Mouse (Mus musculus): ENCODE results near the gene Samd4. TPM values are rescaled to one million over a fixed set of nuclear protein-coding genes. Genes with fewer than 3 reads are reported as not detected.

Samd4 gene
- polyA plus RNA-seq, 1 experiment from 2014 or later: 6.3 TPM

DNA sequence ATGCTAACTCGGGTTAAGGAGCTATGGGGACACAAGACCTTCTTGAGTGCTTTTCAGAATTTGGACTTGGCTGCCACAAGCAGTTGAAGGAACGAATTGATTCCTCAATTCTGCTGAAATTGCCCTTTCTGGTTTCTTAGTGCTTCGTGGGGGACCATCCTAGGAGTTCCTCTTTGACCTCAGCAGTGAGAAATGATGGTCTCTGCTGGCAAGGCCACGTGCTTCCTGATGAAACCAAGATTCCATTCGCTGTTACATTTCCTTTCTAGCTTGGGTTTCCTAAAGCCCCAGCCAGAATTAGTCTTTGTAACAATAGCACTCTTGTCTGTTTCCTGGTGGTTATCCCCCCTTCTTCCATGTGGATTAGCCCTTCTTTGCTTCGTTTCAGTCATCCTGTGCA is 32.9 kb downstream of the Samd4 start:
- Histone ChIP-seq H3K27ac (ENCODE audit: low read length) (no peak overlapping the region), H3K4me3 (ENCODE audit: low read depth, low read length) (no peak overlapping the region), H3K4me2 (replicated peaks; ENCODE audit: low read depth, low read length) (no peak overlapping the region), H3K9me3 (ENCODE audit: low read length) (no peaks in the 10 kb centered on the region), H3K36me3 (ENCODE audit: insufficient read depth, low read length) (no peaks in the 10 kb centered on the region), H3K4me1 (ENCODE audit: insufficient read depth, low read depth, low read length) (no peaks in the 10 kb centered on the region), H3K9ac (replicated peaks; ENCODE audit: low read depth) (no peak overlapping the region), H3K27me3 (replicated peaks; ENCODE audit: insufficient read depth, low read length) (no peaks in the 10 kb centered on the region)
- WGBS: 40% methylated on average over 6 of the region's 6 CpGs
- no peak for TF ChIP-seq CTCF (IDR thresholded peaks at IDR 0.05)
- no peak for TF ChIP-seq EP300 (IDR thresholded peaks at IDR 0.05)
- peak; percentile 18 for DNase-seq (ENCODE audit: low spot score)
- ATAC-seq: 0 out of 2 replicates have a peak, but pooled peaks have one; percentile 19

GRCm38 (mm10) chr14:46916581-46916980 is 33.9 kb downstream of the Samd4 start:
- H3K4me3 ChIP-seq (ENCODE audit: low read depth, low read length): no peak overlapping the region
- H3K27me3 ChIP-seq (replicated peaks; ENCODE audit: insufficient read depth, low read length): no peaks in the 10 kb centered on the region
- H3K36me3 ChIP-seq (ENCODE audit: insufficient read depth, low read length): no peaks in the 10 kb centered on the region
- ATAC-seq: no peak
- H3K9me3 ChIP-seq (ENCODE audit: low read length): no peaks in the 10 kb centered on the region
- no peak for DNase-seq (ENCODE audit: low spot score)
- no peak overlapping the region for H3K4me2 ChIP-seq (replicated peaks; ENCODE audit: low read depth, low read length)
- H3K4me1 ChIP-seq (ENCODE audit: insufficient read depth, low read depth, low read length): no peaks in the 10 kb centered on the region
- H3K27ac ChIP-seq (ENCODE audit: low read length): no peak overlapping the region
- no peak overlapping the region for H3K9ac ChIP-seq (replicated peaks; ENCODE audit: low read depth)
- WGBS: 69% methylated on average over 4 of the region's 4 CpGs
- TF ChIP-seq CTCF (IDR thresholded peaks at IDR 0.05): no peak
- TF ChIP-seq EP300 (IDR thresholded peaks at IDR 0.05): no peak

DNA sequence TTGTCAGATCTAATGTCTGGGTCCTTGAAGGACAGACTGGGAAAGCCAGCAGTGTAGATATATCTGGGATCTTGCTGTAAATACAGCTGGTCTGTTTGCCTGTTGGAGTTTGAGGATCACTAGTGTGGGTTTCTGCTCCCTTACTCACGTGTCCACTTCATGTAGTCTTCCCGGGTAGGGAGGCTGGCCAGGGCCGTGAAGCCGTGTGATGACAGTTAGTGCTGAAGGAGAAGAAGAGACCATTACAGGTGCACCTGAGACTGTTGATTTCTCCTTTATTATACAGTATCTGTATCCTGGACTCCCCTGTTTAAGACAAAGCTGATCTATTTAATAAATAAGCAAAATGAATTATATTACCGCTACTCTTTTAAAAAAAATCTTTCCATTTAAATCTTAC is 34.5 kb downstream of the Samd4 start:
- Histone ChIP-seq H3K36me3 (ENCODE audit: insufficient read depth, low read length) (no peaks in the 10 kb centered on the region), H3K4me2 (replicated peaks; ENCODE audit: low read depth, low read length) (no peak overlapping the region), H3K4me3 (ENCODE audit: low read depth, low read length) (no peak overlapping the region), H3K9ac (replicated peaks; ENCODE audit: low read depth) (no peak overlapping the region), H3K9me3 (ENCODE audit: low read length) (no peaks in the 10 kb centered on the region), H3K27ac (ENCODE audit: low read length) (no peak overlapping the region), H3K27me3 (replicated peaks; ENCODE audit: insufficient read depth, low read length) (no peaks in the 10 kb centered on the region), H3K4me1 (ENCODE audit: insufficient read depth, low read depth, low read length) (no peaks in the 10 kb centered on the region)
- WGBS: 93% methylated on average over 5 of the region's 5 CpGs
- ATAC-seq: no peak
- DNase-seq (ENCODE audit: low spot score): no peak
- TF ChIP-seq CTCF (IDR thresholded peaks at IDR 0.05) (no peak; the same call in 1 of the 2 replicates), EP300 (IDR thresholded peaks at IDR 0.05) (no peak)

- no peaks in the 10 kb centered on the region for H3K9me3 ChIP-seq (ENCODE audit: low read length)
- TF ChIP-seq EP300 (IDR thresholded peaks at IDR 0.05) (no peak), CTCF (IDR thresholded peaks at IDR 0.05) (no peak)
Observed at GRCm38 (mm10) chr14:46917581-46917980, 34.9 kb downstream of the Samd4 start.

GRCm38 (mm10) chr14:46920496-46920895 is 37.8 kb downstream of the Samd4 start:
- TF ChIP-seq EP300 (IDR thresholded peaks at IDR 0.05) (no peak), CTCF (IDR thresholded peaks at IDR 0.05) (no peak)
- H3K27ac ChIP-seq (ENCODE audit: low read length): no peak overlapping the region
- H3K27me3 ChIP-seq (replicated peaks; ENCODE audit: insufficient read depth, low read length): no peaks in the 10 kb centered on the region
- H3K9ac ChIP-seq (replicated peaks; ENCODE audit: low read depth): no peak overlapping the region
- no peaks in the 10 kb centered on the region for H3K36me3 ChIP-seq (ENCODE audit: insufficient read depth, low read length)
- no peak overlapping the region for H3K4me3 ChIP-seq (ENCODE audit: low read depth, low read length)
- ATAC-seq (no peak), DNase-seq (ENCODE audit: low spot score) (no peak)
- WGBS: 91% methylated on average over 5 of the region's 5 CpGs
- H3K9me3 ChIP-seq (ENCODE audit: low read length): no peaks in the 10 kb centered on the region
- no peak overlapping the region for H3K4me2 ChIP-seq (replicated peaks; ENCODE audit: low read depth, low read length)
- peaks cover 18% of the 10 kb centered on the region for H3K4me1 ChIP-seq (ENCODE audit: insufficient read depth, low read depth, low read length)

More at GRCm38 (mm10) chr14:46917581-46917980, 34.9 kb downstream of the Samd4 start:
- no peaks in the 10 kb centered on the region for H3K36me3 ChIP-seq (ENCODE audit: insufficient read depth, low read length)
- ATAC-seq (no peak), DNase-seq (ENCODE audit: low spot score) (no peak)
- H3K4me2 ChIP-seq (replicated peaks; ENCODE audit: low read depth, low read length): no peak overlapping the region
- H3K4me3 ChIP-seq (ENCODE audit: low read depth, low read length): no peak overlapping the region
- no peaks in the 10 kb centered on the region for H3K27me3 ChIP-seq (replicated peaks; ENCODE audit: insufficient read depth, low read length)
- 78% methylated on average over 3 of the region's 3 CpGs for WGBS
- no peaks in the 10 kb centered on the region for H3K4me1 ChIP-seq (ENCODE audit: insufficient read depth, low read depth, low read length)
- no peak overlapping the region for H3K9ac ChIP-seq (replicated peaks; ENCODE audit: low read depth)
- no peak overlapping the region for H3K27ac ChIP-seq (ENCODE audit: low read length)

DNA sequence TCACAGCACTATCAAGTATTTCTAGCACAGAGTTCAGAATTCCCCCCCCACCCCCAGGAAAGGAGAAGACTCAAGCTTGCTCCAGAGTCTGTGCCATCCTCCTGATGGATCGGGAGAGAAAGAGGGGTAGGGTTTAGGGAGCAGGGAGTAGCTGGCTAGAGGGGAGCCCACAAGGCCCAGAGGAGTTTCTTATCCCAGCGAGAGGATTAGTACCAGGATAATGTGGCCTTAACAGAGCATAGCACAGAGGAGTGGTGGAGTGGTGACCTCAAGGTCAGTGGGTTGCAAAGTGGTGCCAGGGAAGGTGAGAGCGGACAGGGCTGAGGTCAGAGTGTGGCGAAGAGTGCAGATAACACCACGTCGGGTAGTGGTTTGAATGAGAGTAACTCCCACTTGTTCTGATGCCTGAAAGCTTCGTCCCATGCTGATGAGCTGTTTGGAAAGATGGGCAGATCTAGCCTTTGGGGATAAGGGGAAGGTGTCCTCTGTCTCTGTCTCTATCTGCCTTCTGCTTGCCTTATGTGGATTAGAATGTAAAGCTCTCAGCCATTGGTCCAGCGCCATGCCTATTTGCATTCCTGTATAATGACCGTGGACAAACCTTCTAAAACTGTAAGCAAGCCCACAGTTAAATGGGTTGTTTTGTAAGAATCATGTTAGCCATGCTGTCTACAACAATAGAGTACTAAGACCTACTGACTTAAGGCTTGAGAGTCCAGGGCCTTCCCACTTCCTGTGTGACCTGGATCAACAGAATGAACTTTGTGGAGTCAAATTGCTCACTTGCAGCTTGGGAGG is 38.7 kb downstream of the Samd4 start:
- WGBS: 83% methylated on average over 9 of the region's 9 CpGs
- no peak overlapping the region for H3K4me2 ChIP-seq (replicated peaks; ENCODE audit: low read depth, low read length)
- DNase-seq (ENCODE audit: low spot score) (no peak), ATAC-seq (no peak)
- no peak overlapping the region for H3K27ac ChIP-seq (ENCODE audit: low read length)
- no peaks in the 10 kb centered on the region for H3K36me3 ChIP-seq (ENCODE audit: insufficient read depth, low read length)
- peaks cover 18% of the 10 kb centered on the region for H3K4me1 ChIP-seq (ENCODE audit: insufficient read depth, low read depth, low read length)
- H3K4me3 ChIP-seq (ENCODE audit: low read depth, low read length): no peak overlapping the region
- TF ChIP-seq EP300 (IDR thresholded peaks at IDR 0.05) (no peak), CTCF (IDR thresholded peaks at IDR 0.05) (no peak)
- H3K9ac ChIP-seq (replicated peaks; ENCODE audit: low read depth): no peak overlapping the region
- H3K27me3 ChIP-seq (replicated peaks; ENCODE audit: insufficient read depth, low read length): no peaks in the 10 kb centered on the region
- H3K9me3 ChIP-seq (ENCODE audit: low read length): no peaks in the 10 kb centered on the region
